In the genomic region with DNA sequence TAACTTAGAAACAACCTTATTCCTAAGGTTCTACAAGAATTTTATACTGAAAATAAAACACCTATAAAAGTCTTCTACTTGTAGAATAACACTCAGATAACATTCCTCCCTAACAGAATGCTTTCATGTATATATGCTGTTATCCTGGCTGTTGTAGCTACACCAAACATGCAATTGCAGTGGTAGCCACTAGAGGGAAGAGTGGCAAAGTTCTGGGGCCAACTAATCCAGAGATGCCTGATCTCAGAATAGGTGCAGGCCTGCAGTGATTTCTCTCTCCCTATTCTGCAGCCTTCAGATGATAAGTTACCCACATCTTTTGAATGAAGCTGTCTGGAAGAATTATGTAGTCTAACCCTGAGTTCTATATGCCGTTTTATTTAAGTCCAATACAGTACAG, we compare ENCODE assay signal across 9 mouse cellular contexts.
A peak's percentile ranks its signal among the peaks of the same experiment; 100 is the strongest.
DNase-seq lines count a peak whose midpoint lies in the region; ATAC-seq and TF ChIP-seq lines count a peak whose summit lies in the region.
"Had no signal": no experiment of that assay in that cellular context is flagged by ENCODE, and none has a peak within 500 bp of the region (broad histone marks: within the 10 kb centered on the region; RNA-seq: fewer than 3 reads in every experiment).

No protein-coding gene starts in this region.

- ATAC-seq in forebrain, embryonic 16.5 days: peak; percentile 82
- ATAC-seq in stomach, postnatal 0 days (ENCODE audit: low FRiP score, low TSS enrichment): no peak

- H3K36me3 ChIP-seq in forebrain, embryonic 16.5 days (ENCODE audit: control insufficient read depth, insufficient read depth): no peaks in the 10 kb centered on the region
- no peaks in the 10 kb centered on the region for H3K36me3 ChIP-seq in stomach, postnatal 0 days (ENCODE audit: control insufficient read depth, insufficient read depth, low read length)

- H3K9me3 ChIP-seq in forebrain, embryonic 16.5 days (ENCODE audit: control insufficient read depth, low read length): no peaks in the 10 kb centered on the region
- no peaks in the 10 kb centered on the region for H3K9me3 ChIP-seq in stomach, postnatal 0 days (ENCODE audit: control insufficient read depth, low read length)

- H3K27ac ChIP-seq in forebrain, embryonic 16.5 days (ENCODE audit: low read length): no peak overlapping the region
- no peak overlapping the region for H3K27ac ChIP-seq in stomach, postnatal 0 days (replicated peaks)

- DNase-seq in urinary bladder, postnatal 25 days (ENCODE audit: low spot score): peak; percentile 19
- no peak for DNase-seq in urinary bladder, postnatal 4 days (ENCODE audit: low spot score in 2 of 2)
- DNase-seq in cerebellum, adult 11-12 months: peak; percentile 5
- DNase-seq in kidney, postnatal 36 days: peak; percentile 11 to 65
- peak; percentile 46 for DNase-seq in lung, postnatal 10 days
- DNase-seq in stomach, postnatal 0 days (ENCODE audit: low spot score): peak; percentile 26
- no peak for DNase-seq in spleen, postnatal 14 days (ENCODE audit: low spot score in 2 of 2)

- no peak for TF ChIP-seq EP300 in stomach, postnatal 0 days (optimal IDR thresholded peaks at IDR 0.05)

- H3K27me3 ChIP-seq in forebrain, embryonic 16.5 days (replicated peaks; ENCODE audit: control insufficient read depth, insufficient read depth, low read length): no peaks in the 10 kb centered on the region
- no peaks in the 10 kb centered on the region for H3K27me3 ChIP-seq in stomach, postnatal 0 days (ENCODE audit: control insufficient read depth, insufficient read depth, low read length)

- no peaks in the 10 kb centered on the region for H3K4me1 ChIP-seq in forebrain, embryonic 16.5 days (replicated peaks; ENCODE audit: control insufficient read depth, insufficient read depth, low read length)
- no peaks in the 10 kb centered on the region for H3K4me1 ChIP-seq in stomach, postnatal 0 days (replicated peaks; ENCODE audit: control insufficient read depth, insufficient read depth)

- no peak overlapping the region for H3K4me2 ChIP-seq in forebrain, embryonic 16.5 days (ENCODE audit: low read length)
- no peak overlapping the region for H3K4me2 ChIP-seq in stomach, postnatal 0 days (replicated peaks; ENCODE audit: low read depth)

- H3K4me3 ChIP-seq in forebrain, embryonic 16.5 days (replicated peaks; ENCODE audit: low read length): no peak overlapping the region
- H3K4me3 ChIP-seq in stomach, postnatal 0 days (ENCODE audit: low read depth, low read length): no peak overlapping the region
- H3K4me3 ChIP-seq: myocyte had no signal

- WGBS in forebrain, embryonic 16.5 days: 17% methylated on average over 1 of the region's 1 CpGs
- WGBS in stomach, postnatal 0 days: 29% methylated on average over 1 of the region's 1 CpGs

- H3K9ac ChIP-seq in forebrain, embryonic 16.5 days (replicated peaks; ENCODE audit: low read depth, low read length): no peak overlapping the region
- H3K9ac ChIP-seq in stomach, postnatal 0 days (ENCODE audit: low read length): no peak overlapping the region

- peak; percentile 82 for TF ChIP-seq CTCF in stomach, postnatal 0 days (IDR thresholded peaks at IDR 0.05; ENCODE audit: low read depth)

Comparison
In these comparisons a context has a peak if more than half of its experiments do, and no peak if none do; other contexts are left out.
1. DNase-seq: peak in urinary bladder, postnatal 25 days (single experiment), cerebellum, adult 11-12 months (single experiment), kidney, postnatal 36 days (2 of 2), lung, postnatal 10 days (single experiment) and stomach, postnatal 0 days (single experiment); none in urinary bladder, postnatal 4 days (0 of 2) and spleen, postnatal 14 days (0 of 2).